Mouse (Mus musculus): ENCODE data around the gene Slc22a8. TPM values are rescaled to one million over a fixed set of nuclear protein-coding genes. Genes with fewer than 3 reads are reported as not detected.

Slc22a8 gene
- polyA plus RNA-seq, 1 experiment from 2014 or later: 0.04 TPM

GRCm38 (mm10) chr19:8577432-8577831, 13.6 kb upstream of the Slc22a8 start:
- 77% methylated on average over 4 of the region's 4 CpGs for WGBS
- Histone ChIP-seq H3K4me3 (no peak overlapping the region), H3K36me3 (no peaks in the 10 kb centered on the region), H3K9me3 (no peaks in the 10 kb centered on the region), H3K27ac (replicated peaks) (no peak overlapping the region), H3K4me1 (peaks cover 10% of the 10 kb centered on the region), H3K4me2 (no peak overlapping the region), H3K9ac (no peak overlapping the region), H3K27me3 (replicated peaks) (0 out of 2 replicates have a peak, but pooled peaks cover 5% of the 10 kb centered on the region)
- no peak for ATAC-seq (ENCODE audit: extremely low read depth, insufficient number of reproducible peaks, low FRiP score, low TSS enrichment)

GRCm38 (mm10) chr19:8578293-8578969, 12.6 kb upstream of the Slc22a8 start:
- H3K4me3 ChIP-seq: peak overlapping the region; percentile 50
- H3K36me3 ChIP-seq: no peaks in the 10 kb centered on the region
- H3K9ac ChIP-seq: peak overlapping the region; percentile 81
- H3K27me3 ChIP-seq (replicated peaks): 0 out of 2 replicates have a peak, but pooled peaks cover 5% of the 10 kb centered on the region
- H3K9me3 ChIP-seq: no peaks in the 10 kb centered on the region
- peak overlapping the region; percentile 83 for H3K4me2 ChIP-seq
- no peak for ATAC-seq (ENCODE audit: extremely low read depth, insufficient number of reproducible peaks, low FRiP score, low TSS enrichment)
- H3K27ac ChIP-seq (replicated peaks): no peak overlapping the region
- 5% methylated on average over 24 of the region's 24 CpGs for WGBS
- peaks cover 7% of the 10 kb centered on the region for H3K4me1 ChIP-seq

- 64% methylated on average over 2 of the region's 2 CpGs for WGBS
These were observed 12.1 kb upstream of the Slc22a8 start for GRCm38 (mm10) chr19:8578970-8579342.

GRCm38 (mm10) chr19:8585298-8585697, 5.8 kb upstream of the Slc22a8 start:
- no peak for ATAC-seq (ENCODE audit: extremely low read depth, insufficient number of reproducible peaks, low FRiP score, low TSS enrichment)
- no peak overlapping the region for H3K4me3 ChIP-seq
- 57% methylated on average over 3 of the region's 3 CpGs for WGBS
- no peak overlapping the region for H3K4me2 ChIP-seq
- no peak overlapping the region for H3K9ac ChIP-seq
- no peak overlapping the region for H3K27ac ChIP-seq (replicated peaks)
- no peaks in the 10 kb centered on the region for H3K27me3 ChIP-seq (replicated peaks)
- H3K9me3 ChIP-seq: no peaks in the 10 kb centered on the region
- H3K4me1 ChIP-seq: no peaks in the 10 kb centered on the region
- H3K36me3 ChIP-seq: no peaks in the 10 kb centered on the region

More at GRCm38 (mm10) chr19:8578970-8579342, 12.1 kb upstream of the Slc22a8 start:
- Histone ChIP-seq H3K36me3 (no peaks in the 10 kb centered on the region), H3K27ac (replicated peaks) (no peak overlapping the region), H3K4me3 (peak overlapping the region; percentile 50), H3K27me3 (replicated peaks) (0 out of 2 replicates have a peak, but pooled peaks cover 5% of the 10 kb centered on the region), H3K9ac (peak overlapping the region; percentile 81), H3K4me1 (peaks cover 7% of the 10 kb centered on the region), H3K4me2 (peak overlapping the region; percentile 83), H3K9me3 (no peaks in the 10 kb centered on the region)
- ATAC-seq (ENCODE audit: extremely low read depth, insufficient number of reproducible peaks, low FRiP score, low TSS enrichment): no peak

GRCm38 (mm10) chr19:8585899-8586298, 5.2 kb upstream of the Slc22a8 start:
- H3K27me3 ChIP-seq (replicated peaks): no peaks in the 10 kb centered on the region
- no peaks in the 10 kb centered on the region for H3K4me1 ChIP-seq
- no peak overlapping the region for H3K4me2 ChIP-seq
- ATAC-seq (ENCODE audit: extremely low read depth, insufficient number of reproducible peaks, low FRiP score, low TSS enrichment): no peak
- 77% methylated on average over 2 of the region's 2 CpGs for WGBS
- H3K27ac ChIP-seq (replicated peaks): no peak overlapping the region
- no peaks in the 10 kb centered on the region for H3K36me3 ChIP-seq
- no peak overlapping the region for H3K9ac ChIP-seq
- no peak overlapping the region for H3K4me3 ChIP-seq
- H3K9me3 ChIP-seq: no peaks in the 10 kb centered on the region

- no peak for ATAC-seq (ENCODE audit: extremely low read depth, insufficient number of reproducible peaks, low FRiP score, low TSS enrichment)
- Histone ChIP-seq H3K4me1 (no peaks in the 10 kb centered on the region), H3K4me2 (no peak overlapping the region), H3K27ac (replicated peaks) (no peak overlapping the region), H3K27me3 (replicated peaks) (no peaks in the 10 kb centered on the region), H3K9me3 (no peaks in the 10 kb centered on the region), H3K36me3 (no peaks in the 10 kb centered on the region), H3K4me3 (no peak overlapping the region), H3K9ac (no peak overlapping the region)
- WGBS: 48% methylated on average over 3 of the region's 3 CpGs
These were observed 4.7 kb upstream of the Slc22a8 start for GRCm38 (mm10) chr19:8586350-8586749.

- H3K27ac ChIP-seq (replicated peaks): no peak overlapping the region
- no peaks in the 10 kb centered on the region for H3K27me3 ChIP-seq (replicated peaks)
- no peak overlapping the region for H3K9ac ChIP-seq
- no peaks in the 10 kb centered on the region for H3K36me3 ChIP-seq
- 52% methylated on average over 1 of the region's 1 CpGs for WGBS
- H3K4me3 ChIP-seq: no peak overlapping the region
- H3K4me1 ChIP-seq: no peaks in the 10 kb centered on the region
- H3K4me2 ChIP-seq: no peak overlapping the region
- no peak for ATAC-seq (ENCODE audit: extremely low read depth, insufficient number of reproducible peaks, low FRiP score, low TSS enrichment)
- no peaks in the 10 kb centered on the region for H3K9me3 ChIP-seq
These were observed 3.7 kb upstream of the Slc22a8 start for GRCm38 (mm10) chr19:8587315-8587714.

- ATAC-seq (ENCODE audit: extremely low read depth, insufficient number of reproducible peaks, low FRiP score, low TSS enrichment): no peak
- H3K4me3 ChIP-seq: no peak overlapping the region
- 52% methylated on average over 2 of the region's 2 CpGs for WGBS
These were observed 1.1 kb downstream of the Slc22a8 start for GRCm38 (mm10) chr19:8592155-8592554.

GRCm38 (mm10) chr19:8592873-8593408, 1.9 kb downstream of the Slc22a8 start:
- peaks cover 17% of the 10 kb centered on the region for H3K4me1 ChIP-seq
- H3K9ac ChIP-seq: no peak overlapping the region
- no peak for ATAC-seq (ENCODE audit: extremely low read depth, insufficient number of reproducible peaks, low FRiP score, low TSS enrichment)
- no peaks in the 10 kb centered on the region for H3K27me3 ChIP-seq (replicated peaks)
- no peaks in the 10 kb centered on the region for H3K36me3 ChIP-seq
- H3K4me3 ChIP-seq: no peak overlapping the region
- no peak overlapping the region for H3K27ac ChIP-seq (replicated peaks)
- no peaks in the 10 kb centered on the region for H3K9me3 ChIP-seq
- WGBS: 59% methylated on average over 6 of the region's 6 CpGs
- no peak overlapping the region for H3K4me2 ChIP-seq

More at GRCm38 (mm10) chr19:8592155-8592554, 1.1 kb downstream of the Slc22a8 start:
- H3K27ac ChIP-seq (replicated peaks): no peak overlapping the region
- peaks cover 17% of the 10 kb centered on the region for H3K4me1 ChIP-seq
- H3K27me3 ChIP-seq (replicated peaks): no peaks in the 10 kb centered on the region
- H3K9ac ChIP-seq: no peak overlapping the region
- H3K4me2 ChIP-seq: no peak overlapping the region
- no peaks in the 10 kb centered on the region for H3K9me3 ChIP-seq
- no peaks in the 10 kb centered on the region for H3K36me3 ChIP-seq

- Histone ChIP-seq H3K9me3 (no peaks in the 10 kb centered on the region), H3K36me3 (no peaks in the 10 kb centered on the region), H3K27ac (replicated peaks) (no peak overlapping the region), H3K4me3 (no peak overlapping the region), H3K4me2 (no peak overlapping the region), H3K27me3 (replicated peaks) (no peaks in the 10 kb centered on the region), H3K4me1 (peaks cover 17% of the 10 kb centered on the region), H3K9ac (no peak overlapping the region)
- WGBS: 81% methylated on average over 11 of the region's 11 CpGs
- ATAC-seq (ENCODE audit: extremely low read depth, insufficient number of reproducible peaks, low FRiP score, low TSS enrichment): no peak
These were observed 2.8 kb downstream of the Slc22a8 start for GRCm38 (mm10) chr19:8593833-8594232.

GRCm38 (mm10) chr19:8594518-8594917, 3.5 kb downstream of the Slc22a8 start:
- Histone ChIP-seq H3K4me1 (peaks cover 17% of the 10 kb centered on the region), H3K36me3 (no peaks in the 10 kb centered on the region), H3K9ac (peak overlapping the region; percentile 26; the same call in 1 of the 2 replicates), H3K27me3 (replicated peaks) (no peaks in the 10 kb centered on the region), H3K4me3 (no peak overlapping the region), H3K27ac (replicated peaks) (no peak overlapping the region), H3K9me3 (no peaks in the 10 kb centered on the region), H3K4me2 (no peak overlapping the region)
- ATAC-seq (ENCODE audit: extremely low read depth, insufficient number of reproducible peaks, low FRiP score, low TSS enrichment): no peak
- WGBS: 5% methylated on average over 1 of the region's 1 CpGs

GRCm38 (mm10) chr19:8597269-8597668, 6.2 kb downstream of the Slc22a8 start:
- H3K9ac ChIP-seq: no peak overlapping the region
- ATAC-seq (ENCODE audit: extremely low read depth, insufficient number of reproducible peaks, low FRiP score, low TSS enrichment): no peak
- H3K27me3 ChIP-seq (replicated peaks): no peaks in the 10 kb centered on the region
- H3K36me3 ChIP-seq: no peaks in the 10 kb centered on the region
- no peaks in the 10 kb centered on the region for H3K9me3 ChIP-seq
- no peak overlapping the region for H3K27ac ChIP-seq (replicated peaks)
- no peak overlapping the region for H3K4me2 ChIP-seq
- WGBS: 78% methylated on average over 4 of the region's 4 CpGs
- H3K4me1 ChIP-seq: peaks cover 35% of the 10 kb centered on the region
- no peak overlapping the region for H3K4me3 ChIP-seq
